Comparison of ENCODE assay signal across 20 mouse cellular contexts in the genomic region with DNA sequence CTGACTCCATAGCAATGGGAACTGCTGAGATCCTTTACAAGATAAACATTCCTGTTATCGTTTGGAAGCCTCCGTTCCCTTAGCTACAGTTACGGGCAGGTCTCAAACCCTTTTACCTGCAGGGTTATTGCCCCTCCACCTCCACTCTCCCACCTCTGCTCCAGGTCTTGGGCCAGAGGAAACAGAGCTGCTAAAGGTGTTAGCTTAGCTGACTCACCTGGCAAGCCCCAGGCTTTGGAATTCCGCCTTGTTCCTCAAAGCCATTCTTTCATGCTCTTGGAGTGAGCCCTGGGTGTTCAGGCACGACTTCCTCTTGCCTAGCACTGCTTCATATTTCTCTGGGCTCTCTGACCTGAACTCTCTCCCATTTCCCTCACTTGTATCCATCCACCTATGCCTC.
A peak's percentile ranks its signal among the peaks of the same experiment; 100 is the strongest.
DNase-seq lines count a peak whose midpoint lies in the region; ATAC-seq lines count a peak whose summit lies in the region.
"Had no signal": no experiment of that assay in that cellular context is flagged by ENCODE, and none has a peak within 500 bp of the region (broad histone marks: within the 10 kb centered on the region; RNA-seq: fewer than 3 reads in every experiment).

No protein-coding gene starts in this region.

- H3K27me3 ChIP-seq in lung, embryonic 16.5 days (ENCODE audit: control insufficient read depth, insufficient read depth, low read depth, low read length): no peaks in the 10 kb centered on the region
- H3K27me3 ChIP-seq: embryonic facial prominence, embryonic 12.5 days; midbrain, embryonic 15.5 days had no signal

- H3K4me2 ChIP-seq in lung, embryonic 16.5 days (ENCODE audit: low read depth, low read length): no peak overlapping the region
- H3K4me2 ChIP-seq: embryonic facial prominence, embryonic 12.5 days; forebrain, embryonic 12.5 days; heart, embryonic 11.5 days; midbrain, embryonic 15.5 days had no signal

- H3K4me1 ChIP-seq in lung, embryonic 16.5 days (replicated peaks; ENCODE audit: control insufficient read depth, insufficient read depth, low read length): no peaks in the 10 kb centered on the region; the same call in 1 of the 2 replicates
- H3K4me1 ChIP-seq: embryonic facial prominence, embryonic 12.5 days; limb, embryonic 10.5 days had no signal

- peak; percentile 20 for DNase-seq in urinary bladder, postnatal 14 days (ENCODE audit: low spot score)
- DNase-seq in urinary bladder, adult 18-20 months (ENCODE audit: low spot score in 2 of 2): no peak
- DNase-seq in lung, postnatal 4 days: peak; percentile 36 to 71
- DNase-seq in spleen, adult 18-20 months: no peak
- no peak for DNase-seq in c-Kit-positive CD71-positive TER-119-positive erythroid progenitor cells, embryonic 14.5 days (ENCODE audit: low spot score)
- DNase-seq in layer of hippocampus, postnatal 14 days (ENCODE audit: low spot score in 2 of 2): no peak
- DNase-seq: adrenal gland, postnatal 36 days; cerebellum, adult 11-12 months; cerebellum, postnatal 14 days; gastrocnemius, postnatal 36 days; kidney, adult 11 months; liver had no signal

- no peak overlapping the region for H3K9ac ChIP-seq in lung, embryonic 16.5 days (ENCODE audit: low read length)
- H3K9ac ChIP-seq: embryonic facial prominence, embryonic 12.5 days; forebrain, embryonic 12.5 days; midbrain, embryonic 15.5 days had no signal

- 54% methylated on average over 5 of the region's 5 CpGs for WGBS in lung, embryonic 16.5 days

- peak; percentile 73 for ATAC-seq in lung, embryonic 16.5 days (ENCODE audit: low read depth)
- ATAC-seq: hindbrain, embryonic 16.5 days; midbrain, embryonic 15.5 days had no signal

- H3K27ac ChIP-seq in lung, embryonic 16.5 days (ENCODE audit: low read length): peak overlapping the region; percentile 48
- H3K27ac ChIP-seq: embryonic facial prominence, embryonic 12.5 days; forebrain, embryonic 12.5 days; limb, embryonic 10.5 days; midbrain, embryonic 15.5 days had no signal

- H3K9me3 ChIP-seq in lung, embryonic 16.5 days (ENCODE audit: control insufficient read depth, low read length): no peaks in the 10 kb centered on the region
- H3K9me3 ChIP-seq: embryonic facial prominence, embryonic 12.5 days; forebrain, embryonic 12.5 days; limb, embryonic 10.5 days; midbrain, embryonic 15.5 days had no signal

- H3K4me3 ChIP-seq in lung, embryonic 16.5 days (ENCODE audit: low read length): no peak overlapping the region
- H3K4me3 ChIP-seq: embryonic facial prominence, embryonic 12.5 days; forebrain, embryonic 12.5 days; limb, embryonic 10.5 days; midbrain, embryonic 15.5 days; myocyte had no signal

- H3K36me3 ChIP-seq in lung, embryonic 16.5 days (ENCODE audit: control insufficient read depth, insufficient read depth, low read length): no peaks in the 10 kb centered on the region
- H3K36me3 ChIP-seq: embryonic facial prominence, embryonic 12.5 days; forebrain, embryonic 12.5 days; midbrain, embryonic 15.5 days had no signal

Comparison
In these comparisons a context has a peak if more than half of its experiments do, and no peak if none do; other contexts are left out.
1. DNase-seq: peak in urinary bladder, postnatal 14 days (single experiment) and lung, postnatal 4 days (2 of 2); none in urinary bladder, adult 18-20 months (0 of 2), spleen, adult 18-20 months (0 of 2), c-Kit-positive CD71-positive TER-119-positive erythroid progenitor cells, embryonic 14.5 days (single experiment) and layer of hippocampus, postnatal 14 days (0 of 2).